Mouse (Mus musculus): Measurements from ENCODE around the gene Gm20890. TPM values are rescaled to one million over a fixed set of nuclear protein-coding genes. Genes with fewer than 3 reads are reported as not detected.
"Not testable (repeated sequence)": the region's sequence is repeated elsewhere in the genome, so short reads cannot be mapped to it uniquely, and the experiment has no call there.

Gene Gm20890
- total RNA-seq (2021) = not detected
- long read RNA-seq, experiment 1 = 0 reads
- long read RNA-seq, experiment 2 = 0 reads

DNA sequence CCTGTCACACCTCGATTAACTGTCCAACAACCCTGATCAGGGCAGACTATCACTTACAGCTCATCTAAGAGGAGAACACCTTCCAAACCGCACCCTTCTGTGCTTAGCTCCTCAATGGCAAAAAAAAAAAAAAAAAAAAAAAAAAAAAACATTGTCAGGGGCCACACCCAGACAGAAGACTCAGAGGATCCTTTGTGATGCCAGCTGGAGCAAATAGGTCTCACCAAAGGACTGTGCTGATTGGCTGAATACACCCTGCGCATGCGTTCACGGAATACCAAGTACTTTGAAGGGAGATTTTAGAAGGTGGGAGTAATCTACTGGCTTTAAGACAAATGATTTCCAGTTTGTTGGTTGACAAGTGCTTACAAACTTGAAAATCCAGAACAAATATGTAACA lies at the start of gene Gm20890:
TSS of gene Gm20890 (minus strand) at position 101 of the 400 bp plus-strand sequence.
- H3K4me3 ChIP-seq; H3K27ac ChIP-seq; intact Hi-C loops (cut with DNase I); DNase-seq (ENCODE audit: extremely low spot score in 1 of 2, low spot score in 2 of 2): not testable (repeated sequence)
